Mouse (Mus musculus): ENCODE data around the gene BC049352. TPM values are rescaled to one million over a fixed set of nuclear protein-coding genes. Genes with fewer than 3 reads are reported as not detected.

Gene BC049352
- polyA plus RNA-seq (2014; fragmentation: Nextera tagmentation; extraction: Ambion mirVana) = not detected in 2 replicates

GRCm38 (mm10) chr9:45181770-45182169 is at the start of gene BC049352:
Gene BC049352, plus strand, starts transcription at chr9:45182007.
- Histone ChIP-seq H3K27ac (ENCODE audit: low read depth, low read length) (no peak within 1 kb of the TSS), H3K4me1 (ENCODE audit: control insufficient read depth, insufficient read depth, low read length) (no peaks in the 10 kb centered on the region), H3K4me3 (ENCODE audit: low read depth, low read length) (no peak within 1 kb of the TSS), H3K27me3 (replicated peaks; ENCODE audit: control insufficient read depth, insufficient read depth, low read length) (no peaks in the 10 kb centered on the region), H3K36me3 (ENCODE audit: control insufficient read depth, insufficient read depth, low read length) (no peaks in the 10 kb centered on the region), H3K9ac (ENCODE audit: low read length) (no peak within 1 kb of the TSS), H3K9me3 (replicated peaks; ENCODE audit: control insufficient read depth, low read length) (no peaks in the 10 kb centered on the region), H3K4me2 (ENCODE audit: low read length) (no peak within 1 kb of the TSS)
- DNase-seq (ENCODE audit: low spot score) (no peak), ATAC-seq (no peak)
- 50% methylated on average over 2 of the region's 2 CpGs for WGBS

GRCm38 (mm10) chr9:45133484-45134310 is 48.1 kb upstream of the BC049352 start:
- Histone ChIP-seq H3K4me2 (ENCODE audit: low read length) (no peak overlapping the region), H3K9me3 (replicated peaks; ENCODE audit: control insufficient read depth, low read length) (no peaks in the 10 kb centered on the region), H3K27ac (ENCODE audit: low read depth, low read length) (no peak overlapping the region), H3K27me3 (replicated peaks; ENCODE audit: control insufficient read depth, insufficient read depth, low read length) (peaks cover 32% of the 10 kb centered on the region), H3K9ac (ENCODE audit: low read length) (no peak overlapping the region), H3K4me3 (ENCODE audit: low read depth, low read length) (no peak overlapping the region), H3K36me3 (ENCODE audit: control insufficient read depth, insufficient read depth, low read length) (no peaks in the 10 kb centered on the region), H3K4me1 (ENCODE audit: control insufficient read depth, insufficient read depth, low read length) (no peaks in the 10 kb centered on the region)
- WGBS = 21% methylated on average over 5 of the region's 5 CpGs
- ATAC-seq (no peak), DNase-seq (ENCODE audit: low spot score) (peak; percentile 52)

GRCm38 (mm10) chr9:45136442-45137169 is 45.2 kb upstream of the BC049352 start:
- peaks cover 51% of the 10 kb centered on the region for H3K27me3 ChIP-seq (replicated peaks; ENCODE audit: control insufficient read depth, insufficient read depth, low read length)
- 17% methylated on average over 7 of the region's 7 CpGs for WGBS

GRCm38 (mm10) chr9:45138191-45139032 is 43.4 kb upstream of the BC049352 start, which contains the start of gene Scn4b:
Gene Scn4b, plus strand, starts transcription at chr9:45138395.
- Histone ChIP-seq H3K36me3 (ENCODE audit: control insufficient read depth, insufficient read depth, low read length) (no peaks in the 10 kb centered on the region), H3K9ac (ENCODE audit: low read length) (peak within 1 kb of the TSS; percentile 62), H3K4me1 (ENCODE audit: control insufficient read depth, insufficient read depth, low read length) (no peaks in the 10 kb centered on the region), H3K9me3 (replicated peaks; ENCODE audit: control insufficient read depth, low read length) (no peaks in the 10 kb centered on the region), H3K27me3 (replicated peaks; ENCODE audit: control insufficient read depth, insufficient read depth, low read length) (peaks cover 51% of the 10 kb centered on the region), H3K4me2 (ENCODE audit: low read length) (peak within 1 kb of the TSS; percentile 89), H3K4me3 (ENCODE audit: low read depth, low read length) (peak within 1 kb of the TSS; percentile 44), H3K27ac (ENCODE audit: low read depth, low read length) (no peak within 1 kb of the TSS)
- WGBS = under 1% methylated on average over 66 of the region's 76 CpGs
- peak; percentile 66 for DNase-seq (ENCODE audit: low spot score)
- peak; percentile 69 for ATAC-seq

More at GRCm38 (mm10) chr9:45136442-45137169, 45.2 kb upstream of the BC049352 start:
- Histone ChIP-seq H3K4me1 (ENCODE audit: control insufficient read depth, insufficient read depth, low read length) (no peaks in the 10 kb centered on the region), H3K36me3 (ENCODE audit: control insufficient read depth, insufficient read depth, low read length) (no peaks in the 10 kb centered on the region), H3K9me3 (replicated peaks; ENCODE audit: control insufficient read depth, low read length) (no peaks in the 10 kb centered on the region), H3K4me2 (ENCODE audit: low read length) (no peak overlapping the region), H3K9ac (ENCODE audit: low read length) (no peak overlapping the region), H3K27ac (ENCODE audit: low read depth, low read length) (no peak overlapping the region), H3K4me3 (ENCODE audit: low read depth, low read length) (no peak overlapping the region)
- no peak for DNase-seq (ENCODE audit: low spot score)
- no peak for ATAC-seq

- WGBS = 9% methylated on average over 7 of the region's 7 CpGs
- DNase-seq (ENCODE audit: low spot score) = no peak
Measured at GRCm38 (mm10) chr9:45139082-45139481, 42.7 kb upstream of the BC049352 start.

GRCm38 (mm10) chr9:45140945-45141344 is 40.9 kb upstream of the BC049352 start:
- DNase-seq (ENCODE audit: low spot score) (peak; percentile 52), ATAC-seq (no peak)
- no peak overlapping the region for H3K4me2 ChIP-seq (ENCODE audit: low read length)
- H3K36me3 ChIP-seq (ENCODE audit: control insufficient read depth, insufficient read depth, low read length) = no peaks in the 10 kb centered on the region
- no peak overlapping the region for H3K27ac ChIP-seq (ENCODE audit: low read depth, low read length)
- no peaks in the 10 kb centered on the region for H3K9me3 ChIP-seq (replicated peaks; ENCODE audit: control insufficient read depth, low read length)
- H3K27me3 ChIP-seq (replicated peaks; ENCODE audit: control insufficient read depth, insufficient read depth, low read length) = peaks cover 62% of the 10 kb centered on the region
- H3K4me1 ChIP-seq (ENCODE audit: control insufficient read depth, insufficient read depth, low read length) = peaks cover 3% of the 10 kb centered on the region; the same call in 1 of the 2 replicates
- H3K4me3 ChIP-seq (ENCODE audit: low read depth, low read length) = no peak overlapping the region
- WGBS = 9% methylated on average over 7 of the region's 7 CpGs
- H3K9ac ChIP-seq (ENCODE audit: low read length) = no peak overlapping the region

More at GRCm38 (mm10) chr9:45139082-45139481, 42.7 kb upstream of the BC049352 start:
- no peak overlapping the region for H3K27ac ChIP-seq (ENCODE audit: low read depth, low read length)
- no peaks in the 10 kb centered on the region for H3K9me3 ChIP-seq (replicated peaks; ENCODE audit: control insufficient read depth, low read length)
- H3K27me3 ChIP-seq (replicated peaks; ENCODE audit: control insufficient read depth, insufficient read depth, low read length) = peaks cover 55% of the 10 kb centered on the region
- ATAC-seq = no peak
- no peaks in the 10 kb centered on the region for H3K4me1 ChIP-seq (ENCODE audit: control insufficient read depth, insufficient read depth, low read length)
- peak overlapping the region; percentile 44 for H3K4me3 ChIP-seq (ENCODE audit: low read depth, low read length)
- no peaks in the 10 kb centered on the region for H3K36me3 ChIP-seq (ENCODE audit: control insufficient read depth, insufficient read depth, low read length)
- peak overlapping the region; percentile 89 for H3K4me2 ChIP-seq (ENCODE audit: low read length)
- H3K9ac ChIP-seq (ENCODE audit: low read length) = peak overlapping the region; percentile 62

- ATAC-seq = no peak
- H3K4me1 ChIP-seq (ENCODE audit: control insufficient read depth, insufficient read depth, low read length) = peaks cover 5% of the 10 kb centered on the region; the same call in 1 of the 2 replicates
- peaks cover 55% of the 10 kb centered on the region for H3K27me3 ChIP-seq (replicated peaks; ENCODE audit: control insufficient read depth, insufficient read depth, low read length)
- DNase-seq (ENCODE audit: low spot score) = no peak
- no peak overlapping the region for H3K9ac ChIP-seq (ENCODE audit: low read length)
- WGBS = 52% methylated on average over 3 of the region's 3 CpGs
- H3K36me3 ChIP-seq (ENCODE audit: control insufficient read depth, insufficient read depth, low read length) = no peaks in the 10 kb centered on the region
- H3K27ac ChIP-seq (ENCODE audit: low read depth, low read length) = no peak overlapping the region
- H3K4me2 ChIP-seq (ENCODE audit: low read length) = no peak overlapping the region
- H3K4me3 ChIP-seq (ENCODE audit: low read depth, low read length) = no peak overlapping the region
- H3K9me3 ChIP-seq (replicated peaks; ENCODE audit: control insufficient read depth, low read length) = no peaks in the 10 kb centered on the region
Measured at GRCm38 (mm10) chr9:45142686-45143085, 39.1 kb upstream of the BC049352 start.

GRCm38 (mm10) chr9:45145533-45146266 is 36.1 kb upstream of the BC049352 start:
- DNase-seq (ENCODE audit: low spot score) (peak; percentile 3), ATAC-seq (0 out of 2 replicates have a peak, but pooled peaks have one; percentile 20)
- H3K4me3 ChIP-seq (ENCODE audit: low read depth, low read length) = peak overlapping the region; percentile 22
- 2% methylated on average over 27 of the region's 27 CpGs for WGBS
- peaks cover 36% of the 10 kb centered on the region for H3K27me3 ChIP-seq (replicated peaks; ENCODE audit: control insufficient read depth, insufficient read depth, low read length)
- H3K4me1 ChIP-seq (ENCODE audit: control insufficient read depth, insufficient read depth, low read length) = peaks cover 5% of the 10 kb centered on the region; the same call in 1 of the 2 replicates
- no peaks in the 10 kb centered on the region for H3K36me3 ChIP-seq (ENCODE audit: control insufficient read depth, insufficient read depth, low read length)
- peak overlapping the region; percentile 35 for H3K9ac ChIP-seq (ENCODE audit: low read length)
- H3K27ac ChIP-seq (ENCODE audit: low read depth, low read length) = no peak overlapping the region
- H3K9me3 ChIP-seq (replicated peaks; ENCODE audit: control insufficient read depth, low read length) = no peaks in the 10 kb centered on the region
- H3K4me2 ChIP-seq (ENCODE audit: low read length) = peak overlapping the region; percentile 57
